Mouse (Mus musculus) stomach, embryonic 16.5 days (tissue): Measurements from ENCODE around the gene Epha3. TPM values are rescaled to one million over a fixed set of nuclear protein-coding genes. Genes with fewer than 3 reads are reported as not detected.

ENCODE experiments used
- ATAC-seq: fragments of 200-750 bp; cut with Nextera tagmentation; 2 replicates; pipeline ENCODE4 v1.8.0; 2017; ENCODE audit warnings: moderate number of reproducible peaks, moderate TSS enrichment; ENCODE audit not compliant: insufficient read depth, low FRiP score
- H3K27ac ChIP-seq: fragments of 300-500 bp; sonication (generic); 2 replicates; pipeline ENCODE4 v1.5.1; 2014; ENCODE audit warnings: low read length
- H3K27me3 ChIP-seq: fragments of 300-500 bp; sonication (generic); 2 replicates; pipeline ENCODE4 v1.6.1; 2014; ENCODE audit warnings: low read length, control low read depth, mixed read lengths; ENCODE audit not compliant: control insufficient read depth, insufficient read depth
- H3K36me3 ChIP-seq: fragments of 300-500 bp; sonication (generic); 2 replicates; pipeline ENCODE4 v1.6.1; 2014; ENCODE audit warnings: low read length; ENCODE audit not compliant: control insufficient read depth, insufficient read depth
- H3K4me1 ChIP-seq: fragments of 300-500 bp; sonication (generic); 2 replicates; pipeline ENCODE4 v1.6.1; 2014; ENCODE audit warnings: low read length, control low read depth, mixed read lengths; ENCODE audit not compliant: control insufficient read depth, insufficient read depth
- H3K4me2 ChIP-seq: fragments of 300-500 bp; sonication (generic); 2 replicates; pipeline ENCODE4 v1.6.1; 2014; ENCODE audit warnings: low read depth, low read length, mixed read lengths
- H3K4me3 ChIP-seq: fragments of 300-500 bp; sonication (generic); replicated peaks from 2 replicates; pipeline ENCODE4 v1.5.1; 2014; ENCODE audit warnings: mild to moderate bottlenecking, low read length
- H3K9ac ChIP-seq: fragments of 300-500 bp; sonication (generic); 2 replicates; pipeline ENCODE4 v1.6.1; 2014; ENCODE audit warnings: low read length
- H3K9me3 ChIP-seq: fragments of 300-500 bp; sonication (generic); replicated peaks from 2 replicates; pipeline ENCODE4 v1.6.1; 2016; ENCODE audit warnings: low read length, control low read depth; ENCODE audit not compliant: control insufficient read depth
- WGBS: fragments of 180-500 bp; shearing (Covaris S2); extraction: QIAGEN DNeasy Blood & Tissue Kit; methylation state at CpG from one replicate; pipeline ENCODE4 v1.1.7; 2014; 5-methylcytosine and 5-hydroxymethylcytosine counted together
- polyA plus RNA-seq: library from polyadenylated mRNA; unstranded; fragments of >200 nt; fragmentation: Nextera tagmentation; extraction: Ambion mirVana; gene quantifications from 2 replicates; pipeline ENCODE4 v1.2.1, GENCODE M21; 2015

The Epha3 gene
- polyA plus RNA-seq, 1 experiment from 2014 or later: 16.0 TPM

DNA sequence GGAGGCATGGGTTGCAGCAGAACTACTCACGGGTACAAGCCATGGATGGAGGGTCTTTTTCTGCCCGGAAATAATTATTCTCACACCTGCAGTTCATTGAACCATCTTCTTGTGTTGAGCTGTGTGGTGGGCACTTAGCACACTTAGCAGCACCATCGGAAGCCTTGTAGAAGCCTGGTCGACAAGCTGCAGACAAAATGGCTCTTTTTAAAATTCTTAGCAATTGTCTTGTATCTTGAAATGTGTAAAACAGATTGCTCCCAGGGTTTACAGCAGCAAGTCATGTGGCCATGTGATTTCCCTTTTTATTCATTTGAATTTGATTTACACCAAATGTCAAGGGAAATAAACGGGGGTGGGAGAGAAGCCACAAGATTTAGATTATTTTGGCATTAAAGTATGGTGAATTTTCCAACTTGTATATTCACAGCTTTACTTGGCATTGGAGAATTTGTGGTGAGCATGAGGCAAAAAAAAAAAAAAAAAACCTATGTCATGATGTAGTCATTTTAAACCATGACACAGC, 210.5 kb downstream of the Epha3 start:
- no peaks in the 10 kb centered on the region for H3K36me3 ChIP-seq
- no peaks in the 10 kb centered on the region for H3K27me3 ChIP-seq
- H3K4me3 ChIP-seq: no peak overlapping the region
- no peak for ATAC-seq
- no peak overlapping the region for H3K9ac ChIP-seq
- H3K27ac ChIP-seq: no peak overlapping the region
- no peak overlapping the region for H3K4me2 ChIP-seq
- H3K9me3 ChIP-seq: no peaks in the 10 kb centered on the region
- WGBS: 78% methylated on average over 5 of the region's 5 CpGs
- H3K4me1 ChIP-seq: 0 out of 2 replicates have a peak, but pooled peaks cover 3% of the 10 kb centered on the region

DNA sequence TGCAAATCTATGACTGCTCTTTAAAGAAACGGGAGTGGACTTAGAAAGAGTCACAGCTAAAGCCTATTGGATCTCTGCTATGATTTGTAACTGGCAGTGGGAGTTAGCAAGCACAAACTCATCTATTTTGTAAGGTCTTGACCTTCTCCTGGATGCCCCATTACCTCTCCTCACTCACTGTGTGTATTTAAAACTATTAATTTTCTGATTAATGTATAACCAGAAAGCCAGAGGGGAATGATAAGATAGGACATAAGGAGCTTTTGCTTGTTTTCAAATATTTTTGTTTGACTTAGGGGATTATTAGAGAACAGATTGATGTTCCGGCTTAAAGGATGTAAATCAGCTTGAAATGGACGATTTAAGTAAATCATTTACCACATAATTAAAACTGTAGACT, 213.2 kb downstream of the Epha3 start:
- no peak overlapping the region for H3K9ac ChIP-seq
- ATAC-seq: no peak
- no peaks in the 10 kb centered on the region for H3K27me3 ChIP-seq
- H3K4me3 ChIP-seq: no peak overlapping the region
- H3K9me3 ChIP-seq: no peaks in the 10 kb centered on the region
- 0 out of 2 replicates have a peak, but pooled peaks cover 3% of the 10 kb centered on the region for H3K4me1 ChIP-seq
- H3K27ac ChIP-seq: no peak overlapping the region
- WGBS: 30% methylated on average over 3 of the region's 3 CpGs
- H3K36me3 ChIP-seq: no peaks in the 10 kb centered on the region
- H3K4me2 ChIP-seq: no peak overlapping the region

DNA sequence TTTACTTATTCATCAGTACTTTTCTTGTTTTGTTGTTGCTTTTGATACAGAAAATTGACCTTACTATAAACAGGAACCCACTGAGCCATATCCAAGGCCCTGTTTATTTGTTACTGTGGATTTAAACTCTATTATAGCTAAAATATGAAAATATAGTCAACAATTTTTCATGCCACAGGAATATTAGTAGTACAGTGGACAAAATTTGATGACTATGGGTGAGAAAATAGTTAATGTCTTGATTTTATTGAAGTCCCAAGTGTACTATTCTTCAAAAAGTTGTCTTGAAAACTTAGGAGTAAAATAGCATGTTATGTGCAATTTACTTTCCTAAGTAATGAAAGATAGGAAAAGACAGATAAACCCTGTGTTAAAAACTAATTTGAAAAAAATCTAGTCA, 217.4 kb downstream of the Epha3 start:
- Histone ChIP-seq H3K4me2 (no peak overlapping the region), H3K9ac (no peak overlapping the region), H3K4me1 (no peaks in the 10 kb centered on the region), H3K4me3 (no peak overlapping the region), H3K36me3 (no peaks in the 10 kb centered on the region), H3K27ac (no peak overlapping the region), H3K27me3 (no peaks in the 10 kb centered on the region), H3K9me3 (no peaks in the 10 kb centered on the region)
- ATAC-seq: no peak

DNA sequence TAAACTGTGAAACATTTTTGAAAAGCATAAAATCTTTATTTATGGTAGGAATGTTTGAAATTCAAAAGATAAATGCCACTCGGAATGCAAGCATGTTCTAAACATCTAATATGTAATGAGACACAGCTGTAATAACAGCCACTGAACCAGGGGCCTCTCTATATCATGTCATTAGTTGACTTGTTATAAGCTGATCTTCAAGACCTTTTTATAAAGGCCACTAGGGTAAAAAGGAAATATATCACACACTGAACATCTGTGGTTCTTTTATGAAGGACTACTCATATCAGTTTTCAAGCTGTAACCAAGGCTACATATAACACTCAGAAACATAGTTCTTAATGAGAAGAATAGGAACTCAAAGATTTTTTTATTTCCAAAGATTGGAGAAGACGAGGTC, 221.3 kb downstream of the Epha3 start:
- Histone ChIP-seq H3K9me3 (no peaks in the 10 kb centered on the region), H3K4me3 (no peak overlapping the region), H3K27me3 (no peaks in the 10 kb centered on the region), H3K27ac (no peak overlapping the region), H3K4me2 (no peak overlapping the region), H3K4me1 (no peaks in the 10 kb centered on the region), H3K36me3 (no peaks in the 10 kb centered on the region), H3K9ac (no peak overlapping the region)
- 48% methylated on average over 2 of the region's 2 CpGs for WGBS
- ATAC-seq: no peak

DNA sequence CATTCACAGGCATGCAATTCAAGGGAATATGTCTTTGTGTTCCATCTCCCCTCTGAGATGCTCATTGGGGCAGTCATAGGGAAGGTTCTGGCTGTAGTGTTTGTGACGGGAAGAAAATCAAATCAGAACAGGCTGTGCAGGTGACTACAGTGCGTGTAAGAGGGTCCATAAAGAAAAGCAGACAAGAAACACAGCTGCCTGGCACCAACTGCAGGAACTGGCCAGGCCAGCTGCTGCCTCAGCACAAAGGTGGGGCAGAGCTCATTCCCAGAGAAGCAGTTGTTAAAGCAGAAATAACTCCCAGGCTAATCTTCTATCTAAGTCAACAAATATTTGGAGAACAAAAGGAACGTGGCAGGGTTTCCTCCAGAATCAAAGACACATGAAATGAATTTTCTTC, 222.4 kb downstream of the Epha3 start:
- Histone ChIP-seq H3K27me3 (no peaks in the 10 kb centered on the region), H3K4me1 (no peaks in the 10 kb centered on the region), H3K4me3 (no peak overlapping the region), H3K36me3 (no peaks in the 10 kb centered on the region), H3K9me3 (no peaks in the 10 kb centered on the region), H3K4me2 (no peak overlapping the region), H3K9ac (no peak overlapping the region), H3K27ac (no peak overlapping the region)
- WGBS: 41% methylated on average over 3 of the region's 3 CpGs
- no peak for ATAC-seq

DNA sequence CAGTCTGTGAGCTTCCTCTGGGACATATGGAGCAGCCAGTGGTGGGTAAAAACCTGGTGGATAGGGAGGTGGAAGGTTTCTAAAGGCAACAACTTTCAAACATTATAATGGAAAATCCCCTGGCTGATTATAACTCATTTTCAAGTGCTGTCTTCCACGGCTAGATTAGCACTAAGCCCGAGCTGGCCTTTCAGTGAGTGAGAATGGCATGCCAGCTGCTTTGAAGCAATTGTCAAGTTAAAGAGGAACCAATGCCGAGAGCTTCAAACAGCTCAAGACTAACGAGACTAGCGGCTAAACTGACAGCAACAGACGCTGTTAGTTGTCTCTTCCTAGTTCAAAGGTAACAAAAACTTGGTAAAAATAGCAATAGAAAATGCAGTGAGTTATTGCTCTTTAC, 225.3 kb downstream of the Epha3 start:
- Histone ChIP-seq H3K9me3 (no peaks in the 10 kb centered on the region), H3K27me3 (no peaks in the 10 kb centered on the region), H3K4me3 (no peak overlapping the region), H3K36me3 (no peaks in the 10 kb centered on the region), H3K9ac (no peak overlapping the region), H3K4me2 (no peak overlapping the region), H3K27ac (no peak overlapping the region), H3K4me1 (no peaks in the 10 kb centered on the region)
- WGBS: 33% methylated on average over 6 of the region's 6 CpGs
- no peak for ATAC-seq

DNA sequence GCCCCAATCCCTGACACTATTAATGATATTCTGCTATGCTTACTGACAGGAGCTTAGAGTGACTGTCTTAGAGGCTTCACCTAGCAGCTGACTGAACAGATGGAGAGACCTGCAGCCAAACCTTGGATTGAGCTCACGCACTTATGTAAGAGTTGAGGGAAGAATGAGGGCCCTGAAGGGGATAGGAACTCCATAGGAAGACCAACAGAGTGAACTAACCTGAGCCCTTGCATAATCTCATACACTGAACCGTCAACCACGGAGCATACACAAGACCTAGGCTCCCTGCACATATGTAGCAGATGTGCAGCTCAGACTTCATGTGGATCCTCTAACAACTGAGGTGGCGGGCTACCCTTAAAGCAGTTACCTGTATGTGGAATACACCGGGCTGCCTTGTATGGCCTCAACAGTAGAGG, 230.2 kb downstream of the Epha3 start:
- H3K4me3 ChIP-seq: no peak overlapping the region
- no peak overlapping the region for H3K4me2 ChIP-seq
- no peak for ATAC-seq
- no peak overlapping the region for H3K9ac ChIP-seq
- H3K4me1 ChIP-seq: no peaks in the 10 kb centered on the region
- H3K36me3 ChIP-seq: no peaks in the 10 kb centered on the region
- no peaks in the 10 kb centered on the region for H3K9me3 ChIP-seq
- 87% methylated on average over 5 of the region's 5 CpGs for WGBS
- H3K27ac ChIP-seq: no peak overlapping the region
- no peaks in the 10 kb centered on the region for H3K27me3 ChIP-seq

DNA sequence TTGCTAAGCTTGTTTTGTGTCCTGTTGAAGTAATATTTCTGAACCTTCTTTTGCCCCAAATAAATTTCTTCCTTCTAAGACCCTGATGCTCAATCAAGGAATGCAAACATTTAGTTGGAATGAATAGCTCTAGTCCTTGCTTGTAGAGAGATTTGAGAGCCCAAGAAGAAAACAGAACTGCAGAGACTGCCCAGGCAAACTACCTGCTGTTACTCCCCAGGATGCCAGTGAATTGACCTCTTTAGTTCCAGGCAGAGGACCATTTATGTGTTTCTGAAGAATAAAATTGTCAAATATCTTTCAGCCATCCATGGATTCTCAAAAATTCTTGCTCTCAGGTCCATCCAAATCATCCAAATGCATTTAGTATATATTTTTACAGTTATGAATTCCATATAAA, 238.7 kb downstream of the Epha3 start:
- Histone ChIP-seq H3K4me1 (no peaks in the 10 kb centered on the region), H3K27ac (no peak overlapping the region), H3K27me3 (no peaks in the 10 kb centered on the region), H3K9ac (no peak overlapping the region), H3K9me3 (no peaks in the 10 kb centered on the region), H3K4me2 (no peak overlapping the region), H3K36me3 (no peaks in the 10 kb centered on the region), H3K4me3 (no peak overlapping the region)
- no peak for ATAC-seq

DNA sequence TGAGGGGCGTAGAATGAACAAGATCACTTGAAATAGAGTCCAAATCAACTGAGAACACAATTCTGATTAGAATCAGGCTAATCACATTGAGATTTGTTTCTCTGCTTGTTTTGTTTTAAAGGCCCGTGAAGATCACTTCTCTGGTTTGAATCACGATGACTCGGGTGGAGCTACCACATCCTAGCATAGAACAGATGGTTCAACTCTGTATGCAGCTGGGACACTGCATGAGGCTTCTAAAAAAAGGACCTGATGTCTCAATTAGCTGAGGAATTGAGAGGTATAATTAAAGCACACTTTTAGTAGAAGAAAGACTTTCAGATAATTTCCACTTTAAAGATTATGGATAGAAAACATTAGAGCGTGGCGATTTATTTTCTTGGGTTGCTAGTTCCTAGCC, 242.1 kb downstream of the Epha3 start:
- no peak for ATAC-seq
- H3K27ac ChIP-seq: no peak overlapping the region
- H3K9ac ChIP-seq: no peak overlapping the region
- H3K9me3 ChIP-seq: no peaks in the 10 kb centered on the region
- no peak overlapping the region for H3K4me2 ChIP-seq
- no peaks in the 10 kb centered on the region for H3K36me3 ChIP-seq
- no peak overlapping the region for H3K4me3 ChIP-seq
- no peaks in the 10 kb centered on the region for H3K27me3 ChIP-seq
- 80% methylated on average over 6 of the region's 6 CpGs for WGBS
- H3K4me1 ChIP-seq: no peaks in the 10 kb centered on the region

DNA sequence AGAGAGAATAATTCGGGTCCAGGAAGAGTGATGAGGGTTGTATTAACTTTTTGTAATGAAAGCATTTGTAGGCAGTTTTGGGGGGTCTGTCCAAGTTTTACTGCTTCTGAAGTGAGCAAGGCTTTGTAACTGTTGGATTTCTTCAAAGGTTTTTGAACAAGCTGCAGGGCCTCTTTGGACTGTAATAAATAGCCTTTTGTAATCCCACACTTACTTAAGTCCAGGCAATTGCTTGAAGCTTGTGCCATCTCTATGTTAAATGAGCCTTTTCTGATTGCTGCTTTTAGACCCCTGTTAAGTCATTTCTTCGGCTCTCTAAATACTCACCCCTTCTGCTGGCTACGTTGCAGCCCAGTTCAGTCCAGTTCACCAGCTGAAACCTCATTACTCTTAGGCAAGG, 248.6 kb downstream of the Epha3 start:
- Histone ChIP-seq H3K9me3 (no peaks in the 10 kb centered on the region), H3K27ac (no peak overlapping the region), H3K4me1 (no peaks in the 10 kb centered on the region), H3K36me3 (no peaks in the 10 kb centered on the region), H3K9ac (no peak overlapping the region), H3K27me3 (no peaks in the 10 kb centered on the region), H3K4me3 (no peak overlapping the region), H3K4me2 (no peak overlapping the region)
- no peak for ATAC-seq
- 32% methylated on average over 3 of the region's 3 CpGs for WGBS
